Mouse (Mus musculus) G1E-ER4 (cell line): ENCODE measurements around the gene Ahnak. TPM values are rescaled to one million over a fixed set of nuclear protein-coding genes. Genes with fewer than 3 reads are reported as not detected.

Experiments used
- GATA1 ChIP-seq: IDR thresholded peaks from one replicate; pipeline ENCODE4 v1.8.0; 2012; ENCODE audit warnings: low read length, inconsistent platforms
- polyA plus RNA-seq: library from polyadenylated mRNA; stranded (reverse); fragments of >175 nt; gene quantifications from 2 replicates; pipeline ENCODE4 v1.2.3, GENCODE M21; 2012

Ahnak gene
- polyA plus RNA-seq, 1 experiment = 1.3 TPM

GRCm38 (mm10) chr19:9061221-9061893, 72.3 kb downstream of the Ahnak start:
- no peak for TF ChIP-seq GATA1

GRCm38 (mm10) chr19:9062822-9063221, 73.7 kb downstream of the Ahnak start:
- no peak for TF ChIP-seq GATA1

GRCm38 (mm10) chr19:9063831-9064230, 74.7 kb downstream of the Ahnak start:
- no peak for TF ChIP-seq GATA1

- TF ChIP-seq GATA1 = no peak
These were observed 76.8 kb downstream of the Ahnak start for GRCm38 (mm10) chr19:9065621-9066561.

GRCm38 (mm10) chr19:9067292-9067691, 78.2 kb downstream of the Ahnak start:
- no peak for TF ChIP-seq GATA1

GRCm38 (mm10) chr19:9069687-9070307, 80.7 kb downstream of the Ahnak start:
- TF ChIP-seq GATA1 = no peak

- no peak for TF ChIP-seq GATA1
These were observed 81.2 kb downstream of the Ahnak start for GRCm38 (mm10) chr19:9070316-9070715.

- TF ChIP-seq GATA1 = no peak
These were observed 82.5 kb downstream of the Ahnak start for GRCm38 (mm10) chr19:9071456-9072156.

GRCm38 (mm10) chr19:9072157-9072530, 83.1 kb downstream of the Ahnak start:
- TF ChIP-seq GATA1 = no peak

GRCm38 (mm10) chr19:9073776-9074411, 84.8 kb downstream of the Ahnak start:
- no peak for TF ChIP-seq GATA1

- TF ChIP-seq GATA1 = no peak
These were observed 85.3 kb downstream of the Ahnak start for GRCm38 (mm10) chr19:9074424-9074823.

GRCm38 (mm10) chr19:9075558-9075957, 86.5 kb downstream of the Ahnak start:
- TF ChIP-seq GATA1 = no peak

GRCm38 (mm10) chr19:9076035-9076434, 87.0 kb downstream of the Ahnak start:
- TF ChIP-seq GATA1 = no peak

GRCm38 (mm10) chr19:9076982-9077660, 88.0 kb downstream of the Ahnak start:
- TF ChIP-seq GATA1 = no peak
